Mouse (Mus musculus): ENCODE data around the gene Lpp. TPM values are rescaled to one million over a fixed set of nuclear protein-coding genes. Genes with fewer than 3 reads are reported as not detected.

The Lpp gene
- polyA plus RNA-seq, 1 experiment from 2014 or later, result 42.6 TPM

GRCm38 (mm10) chr16:24451123-24451522 lies 57.8 kb downstream of the Lpp start:
- no peaks in the 10 kb centered on the region for H3K9me3 ChIP-seq (replicated peaks)
- H3K4me2 ChIP-seq, result no peak overlapping the region
- 61% methylated on average over 5 of the region's 5 CpGs for WGBS
- 0 out of 2 replicates have a peak, but pooled peaks cover 3% of the 10 kb centered on the region for H3K36me3 ChIP-seq
- peaks cover 60% of the 10 kb centered on the region for H3K4me1 ChIP-seq (replicated peaks)
- H3K4me3 ChIP-seq, result no peak overlapping the region
- no peak overlapping the region for H3K27ac ChIP-seq
- H3K9ac ChIP-seq, result no peak overlapping the region
- no peaks in the 10 kb centered on the region for H3K27me3 ChIP-seq
- ATAC-seq (replicated peaks; ENCODE audit: insufficient number of reproducible peaks, insufficient read depth, low FRiP score, low read depth), result no peak

- no peak for ATAC-seq (replicated peaks; ENCODE audit: insufficient number of reproducible peaks, insufficient read depth, low FRiP score, low read depth)
- Histone ChIP-seq H3K36me3 (peaks cover 9% of the 10 kb centered on the region), H3K9me3 (replicated peaks) (no peaks in the 10 kb centered on the region), H3K27ac (0 out of 2 replicates have a peak overlapping the region, but pooled peaks have one; percentile 2), H3K4me3 (no peak overlapping the region), H3K9ac (no peak overlapping the region), H3K27me3 (no peaks in the 10 kb centered on the region), H3K4me2 (no peak overlapping the region), H3K4me1 (replicated peaks) (peaks cover 47% of the 10 kb centered on the region)
- WGBS, result 50% methylated on average over 4 of the region's 4 CpGs
These were observed 60.2 kb downstream of the Lpp start for GRCm38 (mm10) chr16:24453536-24453935.

- H3K27ac ChIP-seq, result 0 out of 2 replicates have a peak overlapping the region, but pooled peaks have one; percentile 1
- H3K9ac ChIP-seq, result no peak overlapping the region
- no peak overlapping the region for H3K4me3 ChIP-seq
- no peaks in the 10 kb centered on the region for H3K9me3 ChIP-seq (replicated peaks)
- no peak overlapping the region for H3K4me2 ChIP-seq
- 34% methylated on average over 4 of the region's 4 CpGs for WGBS
- peaks cover 9% of the 10 kb centered on the region for H3K36me3 ChIP-seq
- H3K4me1 ChIP-seq (replicated peaks), result peaks cover 45% of the 10 kb centered on the region
- no peaks in the 10 kb centered on the region for H3K27me3 ChIP-seq
- no peak for ATAC-seq (replicated peaks; ENCODE audit: insufficient number of reproducible peaks, insufficient read depth, low FRiP score, low read depth)
These were observed 61.2 kb downstream of the Lpp start for GRCm38 (mm10) chr16:24454493-24454892.

- H3K4me1 ChIP-seq (replicated peaks), result peaks cover 37% of the 10 kb centered on the region
- 74% methylated on average over 3 of the region's 3 CpGs for WGBS
- no peaks in the 10 kb centered on the region for H3K9me3 ChIP-seq (replicated peaks)
- no peak overlapping the region for H3K4me3 ChIP-seq
- no peak overlapping the region for H3K4me2 ChIP-seq
- no peak overlapping the region for H3K27ac ChIP-seq
- no peaks in the 10 kb centered on the region for H3K27me3 ChIP-seq
- no peak for ATAC-seq (replicated peaks; ENCODE audit: insufficient number of reproducible peaks, insufficient read depth, low FRiP score, low read depth)
- no peak overlapping the region for H3K9ac ChIP-seq
- peaks cover 9% of the 10 kb centered on the region for H3K36me3 ChIP-seq
These were observed 62.1 kb downstream of the Lpp start for GRCm38 (mm10) chr16:24455361-24455855.

- Histone ChIP-seq H3K27me3 (no peaks in the 10 kb centered on the region), H3K9ac (no peak overlapping the region), H3K36me3 (no peaks in the 10 kb centered on the region), H3K4me2 (no peak overlapping the region), H3K4me1 (replicated peaks) (peaks cover 15% of the 10 kb centered on the region), H3K4me3 (no peak overlapping the region), H3K9me3 (replicated peaks) (no peaks in the 10 kb centered on the region), H3K27ac (no peak overlapping the region)
- no peak for ATAC-seq (replicated peaks; ENCODE audit: insufficient number of reproducible peaks, insufficient read depth, low FRiP score, low read depth)
- WGBS, result 79% methylated on average over 2 of the region's 2 CpGs
These were observed 70.5 kb downstream of the Lpp start for GRCm38 (mm10) chr16:24463842-24464241.

- Histone ChIP-seq H3K27ac (no peak overlapping the region), H3K36me3 (no peaks in the 10 kb centered on the region), H3K9ac (no peak overlapping the region), H3K4me3 (no peak overlapping the region), H3K9me3 (replicated peaks) (no peaks in the 10 kb centered on the region), H3K4me1 (replicated peaks) (peaks cover 15% of the 10 kb centered on the region), H3K27me3 (no peaks in the 10 kb centered on the region), H3K4me2 (no peak overlapping the region)
- no peak for ATAC-seq (replicated peaks; ENCODE audit: insufficient number of reproducible peaks, insufficient read depth, low FRiP score, low read depth)
- 71% methylated on average over 5 of the region's 5 CpGs for WGBS
These were observed 71.1 kb downstream of the Lpp start for GRCm38 (mm10) chr16:24464436-24464835.

GRCm38 (mm10) chr16:24465633-24466032 lies 72.3 kb downstream of the Lpp start:
- WGBS, result 53% methylated on average over 5 of the region's 5 CpGs
- Histone ChIP-seq H3K27ac (peak overlapping the region; percentile 53), H3K4me1 (replicated peaks) (peaks cover 20% of the 10 kb centered on the region), H3K9me3 (replicated peaks) (no peaks in the 10 kb centered on the region), H3K4me3 (no peak overlapping the region), H3K4me2 (no peak overlapping the region), H3K27me3 (no peaks in the 10 kb centered on the region), H3K36me3 (no peaks in the 10 kb centered on the region), H3K9ac (no peak overlapping the region)
- peak; percentile 60 for ATAC-seq (replicated peaks; ENCODE audit: insufficient number of reproducible peaks, insufficient read depth, low FRiP score, low read depth)

GRCm38 (mm10) chr16:24467544-24468290 lies 74.4 kb downstream of the Lpp start:
- no peak overlapping the region for H3K4me3 ChIP-seq
- H3K9me3 ChIP-seq (replicated peaks), result no peaks in the 10 kb centered on the region
- peaks cover 15% of the 10 kb centered on the region for H3K4me1 ChIP-seq (replicated peaks)
- 80% methylated on average over 17 of the region's 17 CpGs for WGBS
- no peak overlapping the region for H3K27ac ChIP-seq
- no peaks in the 10 kb centered on the region for H3K36me3 ChIP-seq
- no peak overlapping the region for H3K4me2 ChIP-seq
- H3K9ac ChIP-seq, result no peak overlapping the region
- ATAC-seq (replicated peaks; ENCODE audit: insufficient number of reproducible peaks, insufficient read depth, low FRiP score, low read depth), result no peak
- H3K27me3 ChIP-seq, result no peaks in the 10 kb centered on the region

GRCm38 (mm10) chr16:24469313-24469712 lies 76.0 kb downstream of the Lpp start:
- Histone ChIP-seq H3K4me1 (replicated peaks) (peaks cover 15% of the 10 kb centered on the region), H3K4me2 (no peak overlapping the region), H3K36me3 (peaks cover 2% of the 10 kb centered on the region; the same call in 1 of the 2 replicates), H3K27me3 (no peaks in the 10 kb centered on the region), H3K4me3 (no peak overlapping the region), H3K27ac (no peak overlapping the region), H3K9ac (no peak overlapping the region), H3K9me3 (replicated peaks) (no peaks in the 10 kb centered on the region)
- 57% methylated on average over 3 of the region's 3 CpGs for WGBS
- no peak for ATAC-seq (replicated peaks; ENCODE audit: insufficient number of reproducible peaks, insufficient read depth, low FRiP score, low read depth)

- no peaks in the 10 kb centered on the region for H3K9me3 ChIP-seq (replicated peaks)
- no peak overlapping the region for H3K27ac ChIP-seq
- WGBS, result 73% methylated on average over 1 of the region's 1 CpGs
- peaks cover 2% of the 10 kb centered on the region; the same call in 1 of the 2 replicates for H3K36me3 ChIP-seq
- no peak for ATAC-seq (replicated peaks; ENCODE audit: insufficient number of reproducible peaks, insufficient read depth, low FRiP score, low read depth)
- no peaks in the 10 kb centered on the region for H3K27me3 ChIP-seq
- H3K4me3 ChIP-seq, result no peak overlapping the region
- no peak overlapping the region for H3K4me2 ChIP-seq
- no peak overlapping the region for H3K9ac ChIP-seq
- peaks cover 17% of the 10 kb centered on the region for H3K4me1 ChIP-seq (replicated peaks)
These were observed 77.3 kb downstream of the Lpp start for GRCm38 (mm10) chr16:24470601-24471000.

GRCm38 (mm10) chr16:24471029-24471428 lies 77.7 kb downstream of the Lpp start:
- Histone ChIP-seq H3K36me3 (peaks cover 2% of the 10 kb centered on the region; the same call in 1 of the 2 replicates), H3K9me3 (replicated peaks) (no peaks in the 10 kb centered on the region), H3K27me3 (no peaks in the 10 kb centered on the region), H3K4me1 (replicated peaks) (peaks cover 18% of the 10 kb centered on the region), H3K27ac (no peak overlapping the region), H3K9ac (no peak overlapping the region), H3K4me3 (no peak overlapping the region), H3K4me2 (no peak overlapping the region)
- WGBS, result 72% methylated on average over 4 of the region's 4 CpGs
- no peak for ATAC-seq (replicated peaks; ENCODE audit: insufficient number of reproducible peaks, insufficient read depth, low FRiP score, low read depth)

GRCm38 (mm10) chr16:24471801-24472200 lies 78.5 kb downstream of the Lpp start:
- Histone ChIP-seq H3K27me3 (no peaks in the 10 kb centered on the region), H3K4me1 (replicated peaks) (peaks cover 25% of the 10 kb centered on the region), H3K4me3 (no peak overlapping the region), H3K9ac (no peak overlapping the region), H3K27ac (no peak overlapping the region), H3K4me2 (no peak overlapping the region), H3K9me3 (replicated peaks) (no peaks in the 10 kb centered on the region), H3K36me3 (peaks cover 2% of the 10 kb centered on the region; the same call in 1 of the 2 replicates)
- no peak for ATAC-seq (replicated peaks; ENCODE audit: insufficient number of reproducible peaks, insufficient read depth, low FRiP score, low read depth)
- WGBS, result 83% methylated on average over 1 of the region's 1 CpGs

Measured in heart, embryonic 15.5 days (tissue).